Mouse (Mus musculus): ENCODE measurements around the gene Dnajc16. TPM values are rescaled to one million over a fixed set of nuclear protein-coding genes. Genes with fewer than 3 reads are reported as not detected.

Dnajc16 gene
- polyA plus RNA-seq, 2 experiments = 3.2 to 11.9 TPM

DNA sequence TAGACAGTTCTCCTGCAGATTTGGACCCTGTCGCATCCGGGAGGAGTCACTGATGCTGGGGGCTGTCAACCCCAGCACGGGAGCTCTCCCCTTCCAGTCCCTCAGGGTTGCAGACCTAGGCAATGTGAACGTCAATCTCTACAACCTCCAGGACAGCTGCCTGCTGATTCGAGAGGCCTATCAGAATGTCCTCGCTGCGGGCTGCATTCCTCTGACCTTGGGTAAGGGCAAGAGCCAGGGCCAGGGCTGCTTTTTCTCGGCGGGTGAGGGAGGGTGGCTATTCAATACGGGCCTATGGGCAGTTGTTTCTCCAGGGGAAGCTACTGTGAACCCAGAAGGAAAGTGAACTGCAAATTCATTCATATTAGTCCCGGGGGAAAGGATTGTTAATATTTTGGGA lies 41.2 kb downstream of the Dnajc16 start:
- no peak for ATAC-seq (ENCODE audit: low FRiP score, low read depth)
- H3K4me1 ChIP-seq (ENCODE audit: control insufficient read depth, insufficient read depth, low read length) = no peaks in the 10 kb centered on the region
- H3K27me3 ChIP-seq (ENCODE audit: control insufficient read depth, insufficient read depth, low read length) = no peaks in the 10 kb centered on the region
- no peak overlapping the region for H3K9ac ChIP-seq (ENCODE audit: low read depth, low read length, severe bottlenecking)
- no peak for DNase-seq (ENCODE audit: low spot score)
- H3K4me2 ChIP-seq (replicated peaks; ENCODE audit: low read depth, low read length, severe bottlenecking) = no peak overlapping the region
- no peak for TF ChIP-seq POLR2A (IDR thresholded peaks at IDR 0.05; ENCODE audit: borderline replicate concordance, extremely low read depth, insufficient read depth, insufficient read length)
- H3K36me3 ChIP-seq (ENCODE audit: control insufficient read depth, insufficient read depth, low read length) = no peaks in the 10 kb centered on the region
- H3K27ac ChIP-seq (replicated peaks; ENCODE audit: low read depth, low read length) = no peak overlapping the region
- WGBS = 37% methylated on average over 11 of the region's 11 CpGs
- H3K9me3 ChIP-seq (ENCODE audit: control insufficient read depth, low read length) = no peaks in the 10 kb centered on the region
- H3K4me3 ChIP-seq (replicated peaks; ENCODE audit: low read length) = no peak overlapping the region

DNA sequence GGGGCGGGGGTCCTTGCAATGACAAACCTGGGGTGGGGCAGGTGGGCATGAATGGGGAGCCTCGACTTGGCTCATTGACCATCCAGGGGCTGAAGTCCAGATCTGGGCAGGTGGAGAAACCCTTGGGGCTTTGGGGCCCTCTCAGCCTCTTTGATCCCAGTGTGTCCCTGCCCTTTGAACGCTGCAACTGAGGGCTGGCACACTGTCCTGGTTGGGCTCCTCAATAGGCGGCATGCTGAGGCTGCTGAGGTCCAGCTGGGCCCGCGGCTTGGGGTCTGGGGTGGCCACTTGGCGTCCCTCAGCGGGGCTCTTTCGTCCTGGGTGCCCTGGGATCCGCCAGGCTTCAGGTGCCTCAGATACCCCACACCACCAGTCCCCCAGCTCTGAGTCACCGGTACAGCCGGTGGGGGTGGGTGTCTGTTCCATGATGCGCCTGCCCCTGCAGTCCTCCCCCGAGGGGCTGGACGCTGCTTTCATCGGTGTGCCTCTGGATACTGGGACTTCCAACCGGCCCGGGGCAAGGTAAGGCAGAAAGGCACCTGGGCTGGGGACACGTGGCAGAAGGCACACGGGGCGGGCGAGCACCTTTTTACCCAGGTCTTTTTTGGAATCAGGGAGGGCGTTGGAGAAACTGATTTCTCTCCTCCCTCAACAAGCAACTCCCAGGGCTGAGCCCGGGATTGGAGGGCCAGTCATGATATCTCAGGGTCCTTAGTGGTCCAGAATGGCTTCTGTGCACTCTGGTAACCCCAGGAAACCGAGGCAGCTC lies 44.0 kb downstream of the Dnajc16 start, which contains the start of gene Agmat:
Gene Agmat (plus strand): TSS at position 95 of the 769 bp plus-strand sequence.
- DNase-seq (ENCODE audit: low spot score) = no peak
- H3K27ac ChIP-seq (replicated peaks; ENCODE audit: low read depth, low read length) = no peak within 1 kb of the TSS
- ATAC-seq (ENCODE audit: low FRiP score, low read depth) = no peak
- WGBS = 23% methylated on average over 20 of the region's 25 CpGs
- H3K9me3 ChIP-seq (ENCODE audit: control insufficient read depth, low read length) = no peaks in the 10 kb centered on the region
- H3K4me3 ChIP-seq (replicated peaks; ENCODE audit: low read length) = no peak within 1 kb of the TSS
- TF ChIP-seq POLR2A (IDR thresholded peaks at IDR 0.05; ENCODE audit: borderline replicate concordance, extremely low read depth, insufficient read depth, insufficient read length) = no peak
- H3K9ac ChIP-seq (ENCODE audit: low read depth, low read length, severe bottlenecking) = no peak within 1 kb of the TSS
- no peaks in the 10 kb centered on the region for H3K36me3 ChIP-seq (ENCODE audit: control insufficient read depth, insufficient read depth, low read length)
- no peaks in the 10 kb centered on the region for H3K27me3 ChIP-seq (ENCODE audit: control insufficient read depth, insufficient read depth, low read length)
- no peak within 1 kb of the TSS for H3K4me2 ChIP-seq (replicated peaks; ENCODE audit: low read depth, low read length, severe bottlenecking)
- no peaks in the 10 kb centered on the region for H3K4me1 ChIP-seq (ENCODE audit: control insufficient read depth, insufficient read depth, low read length)

DNA sequence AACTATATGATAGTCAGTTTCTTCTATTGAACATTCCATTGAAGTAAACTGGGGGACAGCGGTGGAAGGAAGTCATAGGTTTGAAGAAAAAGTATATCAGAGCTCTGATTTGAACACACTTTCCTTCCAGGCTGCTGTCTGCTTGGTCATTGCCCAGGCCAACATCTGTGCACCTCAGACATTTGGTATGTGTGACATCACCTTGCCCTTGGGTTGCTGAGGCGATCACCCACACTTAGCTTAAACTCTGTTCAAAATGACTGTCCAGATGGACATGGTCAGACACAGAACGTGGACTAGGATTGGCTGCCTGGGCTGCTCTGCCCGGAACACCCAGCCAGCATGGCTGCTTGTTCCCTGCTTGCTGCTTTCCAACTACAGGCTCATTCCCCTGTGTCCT lies 48.4 kb downstream of the Dnajc16 start:
- H3K4me3 ChIP-seq (replicated peaks; ENCODE audit: low read length) = no peak overlapping the region
- no peak for ATAC-seq (ENCODE audit: low FRiP score, low read depth)
- WGBS = 89% methylated on average over 4 of the region's 4 CpGs
- H3K27me3 ChIP-seq (ENCODE audit: control insufficient read depth, insufficient read depth, low read length) = no peaks in the 10 kb centered on the region
- no peaks in the 10 kb centered on the region for H3K4me1 ChIP-seq (ENCODE audit: control insufficient read depth, insufficient read depth, low read length)
- H3K27ac ChIP-seq (replicated peaks; ENCODE audit: low read depth, low read length) = no peak overlapping the region
- no peaks in the 10 kb centered on the region for H3K9me3 ChIP-seq (ENCODE audit: control insufficient read depth, low read length)
- DNase-seq (ENCODE audit: low spot score) = no peak
- no peak overlapping the region for H3K4me2 ChIP-seq (replicated peaks; ENCODE audit: low read depth, low read length, severe bottlenecking)
- no peak overlapping the region for H3K9ac ChIP-seq (ENCODE audit: low read depth, low read length, severe bottlenecking)
- no peaks in the 10 kb centered on the region for H3K36me3 ChIP-seq (ENCODE audit: control insufficient read depth, insufficient read depth, low read length)
- no peak for TF ChIP-seq POLR2A (IDR thresholded peaks at IDR 0.05; ENCODE audit: borderline replicate concordance, extremely low read depth, insufficient read depth, insufficient read length)

DNA sequence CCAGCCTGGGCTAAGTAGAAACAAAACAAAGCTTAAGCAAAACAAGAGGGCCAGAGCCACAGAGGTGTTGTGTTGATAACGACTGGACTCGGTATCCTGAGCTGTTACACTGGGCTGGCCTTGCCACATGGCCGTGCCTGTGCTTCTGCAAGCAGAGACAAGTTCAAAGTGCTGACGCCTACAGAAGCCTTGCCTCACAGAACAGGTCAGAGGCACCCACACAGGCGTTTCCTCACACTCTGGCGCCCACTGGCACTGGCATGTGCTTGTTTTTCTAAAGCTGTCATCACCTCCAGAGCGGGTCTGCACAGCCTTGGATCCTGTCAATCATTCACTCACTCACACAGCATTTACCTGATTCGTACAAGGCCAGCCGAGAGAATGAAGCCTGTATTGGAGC lies 48.9 kb downstream of the Dnajc16 start:
- no peak for TF ChIP-seq POLR2A (IDR thresholded peaks at IDR 0.05; ENCODE audit: borderline replicate concordance, extremely low read depth, insufficient read depth, insufficient read length)
- DNase-seq (ENCODE audit: low spot score) (no peak), ATAC-seq (ENCODE audit: low FRiP score, low read depth) (no peak)
- no peak overlapping the region for H3K27ac ChIP-seq (replicated peaks; ENCODE audit: low read depth, low read length)
- H3K27me3 ChIP-seq (ENCODE audit: control insufficient read depth, insufficient read depth, low read length) = no peaks in the 10 kb centered on the region
- H3K9ac ChIP-seq (ENCODE audit: low read depth, low read length, severe bottlenecking) = no peak overlapping the region
- H3K36me3 ChIP-seq (ENCODE audit: control insufficient read depth, insufficient read depth, low read length) = no peaks in the 10 kb centered on the region
- H3K4me3 ChIP-seq (replicated peaks; ENCODE audit: low read length) = no peak overlapping the region
- H3K9me3 ChIP-seq (ENCODE audit: control insufficient read depth, low read length) = no peaks in the 10 kb centered on the region
- WGBS = 44% methylated on average over 9 of the region's 9 CpGs
- no peak overlapping the region for H3K4me2 ChIP-seq (replicated peaks; ENCODE audit: low read depth, low read length, severe bottlenecking)
- H3K4me1 ChIP-seq (ENCODE audit: control insufficient read depth, insufficient read depth, low read length) = no peaks in the 10 kb centered on the region

DNA sequence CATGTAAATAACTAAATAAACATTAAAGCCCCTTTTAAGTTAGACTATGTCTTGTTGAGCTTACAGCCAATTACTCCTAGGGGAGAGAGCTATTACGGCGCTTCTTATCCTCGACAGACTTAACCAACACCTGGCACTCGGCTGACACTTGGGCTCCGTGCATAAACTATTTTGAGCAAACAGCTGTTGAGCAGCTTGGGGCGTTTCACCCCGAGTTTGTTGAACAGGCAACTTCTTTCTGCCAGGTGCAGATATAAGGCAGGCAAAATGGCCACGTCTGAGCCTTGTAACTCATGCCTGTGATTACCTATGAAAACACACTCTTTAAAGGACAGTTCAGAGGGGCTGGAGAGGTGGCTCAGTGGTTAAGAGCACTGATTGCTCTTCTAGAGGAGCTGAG lies 52.7 kb downstream of the Dnajc16 start:
- no peaks in the 10 kb centered on the region for H3K36me3 ChIP-seq (ENCODE audit: control insufficient read depth, insufficient read depth, low read length)
- TF ChIP-seq POLR2A (IDR thresholded peaks at IDR 0.05; ENCODE audit: borderline replicate concordance, extremely low read depth, insufficient read depth, insufficient read length) = no peak
- H3K4me2 ChIP-seq (replicated peaks; ENCODE audit: low read depth, low read length, severe bottlenecking) = no peak overlapping the region
- H3K27me3 ChIP-seq (ENCODE audit: control insufficient read depth, insufficient read depth, low read length) = no peaks in the 10 kb centered on the region
- ATAC-seq (ENCODE audit: low FRiP score, low read depth) (no peak), DNase-seq (ENCODE audit: low spot score) (no peak)
- no peaks in the 10 kb centered on the region; the same call in 1 of the 2 replicates for H3K4me1 ChIP-seq (ENCODE audit: control insufficient read depth, insufficient read depth, low read length)
- no peak overlapping the region for H3K27ac ChIP-seq (replicated peaks; ENCODE audit: low read depth, low read length)
- no peaks in the 10 kb centered on the region for H3K9me3 ChIP-seq (ENCODE audit: control insufficient read depth, low read length)
- 59% methylated on average over 8 of the region's 8 CpGs for WGBS
- H3K4me3 ChIP-seq (replicated peaks; ENCODE audit: low read length) = no peak overlapping the region
- no peak overlapping the region for H3K9ac ChIP-seq (ENCODE audit: low read depth, low read length, severe bottlenecking)

Data from limb, embryonic 14.5 days (tissue).